Mouse (Mus musculus) kidney, embryonic 15.5 days (tissue): ENCODE results near the gene Kptn. TPM values are rescaled to one million over a fixed set of nuclear protein-coding genes. Genes with fewer than 3 reads are reported as not detected.
A peak's percentile ranks its signal among the peaks of the same experiment; 100 is the strongest.

ENCODE experiments used
- ATAC-seq: fragments of 200-750 bp; cut with Nextera tagmentation; replicated peaks from 2 replicates; pipeline ENCODE4 v1.8.0; 2017; ENCODE audit warnings: moderate TSS enrichment; ENCODE audit not compliant: low FRiP score
- H3K27ac ChIP-seq: fragments of 300-500 bp; sonication (generic); 2 replicates; pipeline ENCODE4 v1.5.1; 2015; ENCODE audit warnings: mild to moderate bottlenecking, inconsistent platforms
- H3K27me3 ChIP-seq: fragments of 300-500 bp; sonication (generic); 2 replicates; pipeline ENCODE4 v1.6.1; 2015; ENCODE audit warnings: inconsistent platforms
- H3K36me3 ChIP-seq: fragments of 300-500 bp; sonication (generic); 2 replicates; pipeline ENCODE4 v1.6.1; 2015; ENCODE audit warnings: inconsistent platforms
- H3K4me1 ChIP-seq: fragments of 300-500 bp; sonication (generic); 2 replicates; pipeline ENCODE4 v1.6.1; 2015; ENCODE audit warnings: inconsistent platforms
- H3K4me2 ChIP-seq: fragments of 300-500 bp; sonication (generic); 2 replicates; pipeline ENCODE4 v1.6.1; 2015; ENCODE audit warnings: moderate library complexity, mild to moderate bottlenecking, inconsistent platforms
- H3K4me3 ChIP-seq: fragments of 300-500 bp; sonication (generic); replicated peaks from 2 replicates; pipeline ENCODE4 v1.5.1; 2015; ENCODE audit warnings: mild to moderate bottlenecking, inconsistent platforms
- H3K9ac ChIP-seq: fragments of 300-500 bp; sonication (generic); 2 replicates; pipeline ENCODE4 v1.6.1; 2015; ENCODE audit warnings: mild to moderate bottlenecking, inconsistent platforms
- H3K9me3 ChIP-seq: fragments of 300-500 bp; sonication (generic); replicated peaks from 2 replicates; pipeline ENCODE4 v1.6.1; 2016; ENCODE audit warnings: inconsistent platforms
- WGBS: fragments of 180-500 bp; shearing (Covaris S2); methylation state at CpG from one replicate; pipeline ENCODE4 v1.1.7; 2015; ENCODE audit warnings: mixed read lengths; 5-methylcytosine and 5-hydroxymethylcytosine counted together
- polyA plus RNA-seq: library from polyadenylated mRNA; unstranded; fragments of >200 nt; fragmentation: Nextera tagmentation; extraction: Ambion mirVana; gene quantifications from 2 replicates; pipeline ENCODE4 v1.2.1, GENCODE M21; 2015

Gene Kptn
- polyA plus RNA-seq, 1 experiment from 2014 or later: 37.5 TPM

- Histone ChIP-seq H3K4me2 (0 out of 2 replicates have a peak overlapping the region, but pooled peaks have one; percentile 2), H3K27ac (peak overlapping the region; percentile 3; the same call in 1 of the 2 replicates), H3K36me3 (no peaks in the 10 kb centered on the region), H3K4me1 (peaks cover 44% of the 10 kb centered on the region), H3K27me3 (peaks cover 5% of the 10 kb centered on the region; the same call in 1 of the 2 replicates), H3K9ac (no peak overlapping the region), H3K9me3 (no peaks in the 10 kb centered on the region), H3K4me3 (no peak overlapping the region)
- no peak; the same call in 1 of the 2 replicates for ATAC-seq
- WGBS: 9% methylated on average over 5 of the region's 5 CpGs
These were observed 53.5 kb downstream of the Kptn start for GRCm38 (mm10) chr7:16173146-16173545.

- 1% methylated on average over 42 of the region's 42 CpGs for WGBS
- peaks cover 5% of the 10 kb centered on the region; the same call in 1 of the 2 replicates for H3K27me3 ChIP-seq
- H3K9ac ChIP-seq: peak within 1 kb of the TSS; percentile 61
- H3K36me3 ChIP-seq: peaks cover 8% of the 10 kb centered on the region
- peak within 1 kb of the TSS; percentile 28 for H3K27ac ChIP-seq
- peak within 1 kb of the TSS; percentile 62 for H3K4me3 ChIP-seq
- H3K9me3 ChIP-seq: no peaks in the 10 kb centered on the region
- peak within 1 kb of the TSS; percentile 81 for H3K4me2 ChIP-seq
- peaks cover 44% of the 10 kb centered on the region for H3K4me1 ChIP-seq
- ATAC-seq: peak; percentile 68
These were observed 55.2 kb downstream of the Kptn start, which contains the start of gene Meis3 for GRCm38 (mm10) chr7:16174597-16175541. TSS of gene Meis3 (plus strand) at chr7:16175090.

GRCm38 (mm10) chr7:16175542-16175931 is 55.8 kb downstream of the Kptn start:
- H3K27ac ChIP-seq: peak overlapping the region; percentile 28; the same call in 1 of the 2 replicates
- 0% methylated on average over 10 of the region's 10 CpGs for WGBS
- ATAC-seq: peak; percentile 3; the same call in 1 of the 2 replicates

More at GRCm38 (mm10) chr7:16175542-16175931, 55.8 kb downstream of the Kptn start:
- peaks cover 5% of the 10 kb centered on the region; the same call in 1 of the 2 replicates for H3K27me3 ChIP-seq
- H3K4me3 ChIP-seq: peak overlapping the region; percentile 62
- H3K9ac ChIP-seq: peak overlapping the region; percentile 61
- peaks cover 44% of the 10 kb centered on the region for H3K4me1 ChIP-seq
- H3K36me3 ChIP-seq: peaks cover 10% of the 10 kb centered on the region
- H3K9me3 ChIP-seq: no peaks in the 10 kb centered on the region
- H3K4me2 ChIP-seq: peak overlapping the region; percentile 81

Other genes with a start within 250 kb of the Kptn start
- gene Crx, start 239.9 kb upstream of the Kptn start, polyA plus RNA-seq: not detected in 2 replicates
- not detected in 2 replicates for gene Crxos, start 237.3 kb upstream of the Kptn start, polyA plus RNA-seq
- 745 and 748 TPM in 2 replicates for gene Selenow, start 197.5 kb upstream of the Kptn start, polyA plus RNA-seq
- gene Nop53, start 173.8 kb upstream of the Kptn start, polyA plus RNA-seq: 194 and 195 TPM in 2 replicates
- gene Ehd2, start 152.3 kb upstream of the Kptn start, polyA plus RNA-seq: 39.4 and 39.5 TPM in 2 replicates
- gene Bicra, start 72.0 kb upstream of the Kptn start, polyA plus RNA-seq: 7.5 and 8.1 TPM in 2 replicates
- gene Zfp541, start 58.1 kb upstream of the Kptn start, polyA plus RNA-seq: 0.13 TPM in 1 of 2 replicates, not detected in the other
- gene Napa, start 21.4 kb upstream of the Kptn start, polyA plus RNA-seq: 178 and 203 TPM in 2 replicates
- 0.09 and 0.19 TPM in 2 replicates for gene Slc8a2, start 9.9 kb downstream of the Kptn start, polyA plus RNA-seq
- gene Meis3, start 55.2 kb downstream of the Kptn start, polyA plus RNA-seq: 22.5 and 28.9 TPM in 2 replicates
- gene Dhx34, start 102.1 kb downstream of the Kptn start, polyA plus RNA-seq: 14.1 and 18.2 TPM in 2 replicates
- 0.04 and 0.08 TPM in 2 replicates for gene C5ar2, start 124.3 kb downstream of the Kptn start, polyA plus RNA-seq
- 2.5 and 3.7 TPM in 2 replicates for gene C5ar1, start 139.6 kb downstream of the Kptn start, polyA plus RNA-seq
- 16.4 and 19.5 TPM in 2 replicates for gene Inafm1, start 153.7 kb downstream of the Kptn start, polyA plus RNA-seq
- gene Ccdc9, start 166.9 kb downstream of the Kptn start, polyA plus RNA-seq: 28.9 and 33.0 TPM in 2 replicates
- gene Bbc3, start 188.5 kb downstream of the Kptn start, polyA plus RNA-seq: 12.3 and 12.4 TPM in 2 replicates